Mouse (Mus musculus) brain, embryonic 18.5 days (tissue): ENCODE results near the gene Sertad3.

ENCODE experiments used
- DNase-seq: peaks from one replicate; pipeline ENCODE4 v3.0.0-alpha.2; 2012; ENCODE audit warnings: low read depth, low spot score

The Sertad3 gene

DNA sequence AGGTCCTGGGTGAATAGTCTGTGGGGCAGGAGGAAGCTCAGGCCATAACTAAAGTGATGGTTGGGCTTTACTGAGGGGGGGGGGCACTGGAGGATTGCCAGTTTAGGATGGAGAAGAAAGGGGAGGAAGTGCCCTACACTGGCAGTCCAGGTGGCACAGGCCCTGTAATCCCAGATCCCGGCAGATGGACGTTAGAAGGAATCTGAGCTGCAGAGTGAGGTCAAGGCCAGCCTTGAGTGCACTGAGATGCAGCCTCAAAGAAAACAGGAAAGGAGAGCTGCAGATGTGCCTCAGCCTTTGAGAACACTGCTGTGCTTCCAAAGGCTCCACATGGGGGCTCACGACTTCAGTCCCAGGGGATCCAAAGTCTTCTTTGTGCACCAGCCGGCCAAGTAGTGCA lies 5.9 kb upstream of the Sertad3 start:
- no peak for DNase-seq

DNA sequence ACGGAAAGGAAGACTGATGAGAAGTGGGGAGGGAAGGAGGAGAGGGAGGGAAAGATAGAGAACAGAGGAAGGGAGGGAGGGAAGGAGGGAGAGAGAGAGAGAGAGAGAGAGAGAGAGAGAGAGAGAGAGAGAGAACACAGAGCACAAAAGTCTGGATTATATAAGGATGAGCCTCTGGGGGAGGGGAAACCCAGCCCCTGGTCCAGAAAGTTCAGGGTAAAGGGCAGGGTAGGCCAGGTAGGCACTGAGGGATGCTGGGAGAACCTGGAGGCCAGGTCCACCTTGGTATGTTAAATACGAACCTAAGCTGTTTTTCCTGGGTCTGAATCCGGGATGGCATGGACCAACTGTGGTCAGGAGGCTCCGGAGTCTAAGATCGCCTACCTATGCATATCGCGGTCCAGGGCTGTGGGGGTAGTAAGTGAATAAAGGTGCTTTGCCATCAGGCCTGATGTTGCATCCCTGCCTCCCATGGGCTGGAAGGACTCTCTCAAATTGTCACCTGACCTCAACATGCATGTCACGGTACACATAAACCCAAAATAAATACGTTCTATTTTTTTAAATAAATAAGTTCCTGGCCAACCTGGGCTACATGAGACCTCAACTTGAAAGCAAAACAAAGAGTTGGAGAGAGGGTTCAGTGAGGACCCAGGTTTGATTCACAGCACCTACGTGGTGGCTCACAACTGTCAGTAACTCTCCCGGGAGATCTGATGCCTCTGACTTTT lies 2.0 kb upstream of the Sertad3 start:
- no peak for DNase-seq

DNA sequence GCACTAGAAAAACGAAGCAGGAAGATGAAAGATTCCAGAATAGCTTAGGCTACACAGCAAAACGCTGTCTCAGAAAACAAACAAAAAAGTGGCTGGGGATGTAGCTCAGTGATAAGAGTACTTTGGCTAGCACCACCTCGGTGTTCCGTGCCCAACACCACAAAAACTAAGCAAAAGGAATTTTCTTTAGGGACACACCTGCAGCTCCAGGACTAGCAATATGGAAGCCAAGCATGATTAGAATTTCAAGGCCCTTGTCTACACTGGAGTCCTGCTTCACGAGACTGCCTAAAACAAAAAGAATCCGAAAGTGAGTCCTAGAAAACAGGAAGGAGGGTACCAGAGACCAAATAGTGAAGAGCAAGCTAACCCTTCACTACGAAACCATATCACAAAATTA lies 972 bp upstream of the Sertad3 start:
- DNase-seq, result no peak

DNA sequence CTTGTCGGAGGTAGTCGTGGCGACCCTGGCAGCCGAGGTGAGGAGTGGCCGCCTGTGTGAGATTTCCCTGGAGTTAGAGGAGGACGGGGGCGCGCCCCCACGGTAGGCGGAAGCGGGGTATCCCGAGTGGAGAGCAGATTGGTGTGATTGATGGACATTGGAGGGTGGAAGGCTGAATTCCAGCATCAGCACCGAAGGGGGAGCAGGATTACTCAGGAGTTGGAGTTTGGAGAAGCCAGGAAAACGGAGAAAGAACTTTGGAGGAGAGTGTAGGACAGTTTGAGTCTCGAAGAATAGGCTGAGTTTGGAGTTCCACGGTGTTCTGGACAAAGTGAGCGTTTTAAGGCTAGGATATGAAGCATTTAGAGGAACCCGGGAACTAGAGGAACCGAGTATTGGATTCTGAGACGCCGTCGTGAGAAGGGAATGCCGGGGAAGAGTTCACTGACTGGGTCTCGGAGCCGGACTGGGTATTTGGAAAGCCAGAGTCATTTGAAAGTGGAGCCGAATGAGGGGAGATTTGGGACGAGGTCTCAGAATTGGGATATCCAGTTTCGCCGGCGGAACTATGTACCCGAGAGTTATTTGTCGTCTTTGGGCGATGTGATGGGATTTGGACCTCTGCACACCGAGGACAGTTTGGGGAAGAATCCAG lies 394 bp downstream of the Sertad3 start:
- no peak for DNase-seq

DNA sequence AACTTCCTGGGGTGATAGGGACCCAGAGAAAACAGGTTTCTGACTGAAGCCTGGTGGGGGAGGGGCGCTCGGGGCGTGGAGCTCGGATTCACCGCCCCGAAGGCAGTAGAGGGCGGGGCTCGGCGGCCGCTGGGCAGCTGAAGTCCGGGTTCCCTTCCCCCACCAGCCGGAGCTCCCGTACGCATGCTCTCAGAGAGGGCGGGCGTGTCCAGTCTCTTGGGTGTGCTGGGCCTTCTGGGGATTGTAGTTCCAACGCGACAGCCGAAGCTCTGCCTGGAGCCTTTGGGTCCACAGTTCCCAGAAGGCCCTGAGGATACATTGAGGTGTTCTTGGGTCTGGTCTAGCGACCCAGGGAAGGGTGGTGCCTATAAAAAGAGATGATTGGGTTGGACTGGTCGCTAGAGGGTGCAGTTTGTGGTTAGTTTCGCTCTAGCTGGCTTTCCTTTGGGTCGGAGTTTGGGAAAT lies 954 bp downstream of the Sertad3 start:
- DNase-seq, result peak; percentile 95

DNA sequence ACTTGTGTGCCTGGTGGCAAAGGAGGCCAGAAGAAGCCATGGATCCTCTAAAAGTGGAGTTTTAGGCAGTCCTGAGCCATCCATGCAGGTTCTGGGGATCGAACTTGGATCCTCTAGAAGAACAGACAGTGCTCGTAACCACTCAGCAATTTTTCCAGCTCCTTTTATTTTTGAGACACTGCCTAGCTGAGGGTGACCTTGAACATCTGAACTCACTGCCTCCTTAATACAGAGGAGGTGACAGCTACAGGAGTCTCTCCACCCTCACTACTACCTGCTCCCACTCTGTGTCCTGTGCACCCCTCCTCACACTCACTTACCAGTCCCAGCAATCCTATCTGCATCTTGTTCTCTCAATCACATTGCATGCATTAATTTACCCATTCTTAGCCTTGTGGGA lies 2.0 kb downstream of the Sertad3 start:
- DNase-seq, result no peak

DNA sequence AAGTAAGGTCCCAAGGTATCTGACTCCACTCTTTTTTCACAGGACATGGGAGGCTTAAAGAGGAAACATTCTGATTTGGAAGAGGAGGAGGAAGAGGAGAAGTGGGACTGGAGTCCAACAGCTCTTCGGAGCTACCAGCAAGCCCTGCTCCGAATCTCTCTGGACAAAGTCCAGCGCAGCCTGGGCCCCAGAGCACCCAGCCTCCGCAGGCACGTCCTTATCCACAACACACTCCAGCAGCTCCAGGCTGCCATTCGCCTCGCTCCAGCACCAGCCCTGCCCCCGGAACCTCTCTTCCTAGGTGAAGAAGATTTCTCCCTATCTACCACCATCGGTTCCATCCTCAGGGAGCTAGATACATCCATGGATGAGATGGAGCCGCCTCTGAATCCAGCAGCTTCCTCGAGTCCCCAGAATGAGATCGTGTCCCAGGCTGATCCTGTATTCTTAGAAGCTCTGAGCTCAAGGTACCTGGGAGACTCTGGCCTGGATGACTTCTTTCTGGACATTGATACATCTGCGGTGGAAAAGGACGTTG lies 2.6 kb downstream of the Sertad3 start:
- no peak for DNase-seq

DNA sequence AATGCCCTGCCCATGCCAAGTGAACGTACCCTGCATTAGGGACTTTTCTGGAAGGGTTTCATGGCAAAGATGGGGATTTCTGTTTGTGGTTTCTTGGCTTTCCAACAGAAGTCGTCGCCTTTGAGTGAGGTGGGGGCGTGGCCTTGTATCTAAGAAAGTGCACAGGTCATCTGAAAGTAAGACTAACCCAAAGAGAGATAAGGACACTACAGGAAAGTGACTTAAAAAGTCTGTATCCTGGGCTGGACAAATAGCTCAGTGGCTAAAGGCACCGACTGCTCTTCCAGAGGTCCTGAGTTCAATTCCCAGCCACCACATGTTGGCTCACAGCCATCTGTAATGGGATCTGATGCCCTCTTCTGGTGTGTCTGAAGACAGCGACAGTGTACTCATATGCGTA lies 5.0 kb downstream of the Sertad3 start:
- no peak for DNase-seq

DNA sequence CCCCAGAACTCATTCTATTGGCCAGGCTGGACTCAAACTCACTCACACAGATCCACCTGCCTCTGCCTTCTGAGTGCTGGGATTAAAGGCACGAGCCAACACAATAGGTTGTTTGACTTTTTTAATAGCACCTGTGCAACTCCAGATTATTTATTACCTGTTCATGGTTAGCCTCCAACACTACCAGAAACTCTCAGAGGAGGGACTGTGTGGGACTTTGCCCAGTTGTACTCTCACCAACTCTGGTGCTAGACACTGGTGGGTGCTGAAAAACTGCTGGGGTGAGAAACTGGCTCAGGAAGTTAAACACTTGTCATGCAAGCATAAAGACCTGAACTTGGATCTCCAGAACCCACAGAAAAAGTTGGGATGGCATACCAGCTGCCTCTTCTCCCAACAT lies 6.2 kb downstream of the Sertad3 start:
- no peak for DNase-seq

DNA sequence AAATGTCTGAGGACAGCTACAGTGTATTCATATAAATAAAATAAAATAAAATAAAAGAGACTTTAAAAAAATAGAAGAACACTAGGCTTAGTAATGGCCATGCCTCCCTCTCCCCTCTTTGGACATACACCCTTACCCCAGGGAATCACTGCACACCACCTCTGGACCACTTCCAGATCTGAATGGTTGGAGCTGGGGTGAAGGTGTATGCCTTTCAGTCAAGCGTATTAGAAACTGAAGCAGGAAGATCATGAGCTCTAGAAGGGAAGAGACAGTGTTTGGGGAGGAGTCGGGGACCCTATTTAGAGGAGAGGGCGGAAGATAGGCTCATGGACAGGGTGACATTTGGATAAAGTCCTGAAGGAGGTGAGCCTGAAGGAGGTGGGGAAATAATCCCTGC lies 6.9 kb downstream of the Sertad3 start:
- DNase-seq, result no peak

DNA sequence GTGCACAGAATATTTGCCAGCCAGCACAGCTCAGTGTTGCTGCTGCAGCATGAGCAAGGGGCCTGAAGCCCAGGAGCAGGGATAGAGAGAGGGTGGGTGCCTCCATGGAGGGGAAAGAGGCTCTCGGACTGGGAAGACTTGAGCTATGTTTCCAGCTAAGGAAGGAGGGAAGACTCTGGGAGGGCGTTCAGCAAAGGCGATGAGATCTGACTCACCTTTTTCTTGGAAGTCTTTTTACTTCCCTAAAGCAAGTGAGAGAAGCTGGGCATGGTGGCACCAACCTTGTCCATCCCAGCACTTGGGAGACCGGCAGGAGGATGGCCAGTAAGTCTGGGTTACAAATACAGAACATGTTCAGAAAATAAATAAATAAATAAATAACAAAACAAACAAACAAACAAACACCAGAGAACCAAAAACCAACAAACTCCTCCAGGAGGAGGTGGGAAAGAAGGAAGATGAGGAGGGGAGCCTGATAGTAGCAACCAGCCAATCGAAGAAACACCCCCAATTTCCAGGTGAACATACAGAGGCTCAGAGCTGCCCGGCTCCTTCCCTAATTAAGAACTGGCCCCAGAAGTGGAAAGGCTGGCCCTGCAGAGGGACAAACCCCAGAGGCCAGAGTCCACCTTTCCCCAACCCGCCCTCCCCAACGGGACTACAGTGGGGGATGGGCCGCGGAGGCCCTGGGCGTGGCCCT lies 7.5 kb downstream of the Sertad3 start:
- no peak for DNase-seq

DNA sequence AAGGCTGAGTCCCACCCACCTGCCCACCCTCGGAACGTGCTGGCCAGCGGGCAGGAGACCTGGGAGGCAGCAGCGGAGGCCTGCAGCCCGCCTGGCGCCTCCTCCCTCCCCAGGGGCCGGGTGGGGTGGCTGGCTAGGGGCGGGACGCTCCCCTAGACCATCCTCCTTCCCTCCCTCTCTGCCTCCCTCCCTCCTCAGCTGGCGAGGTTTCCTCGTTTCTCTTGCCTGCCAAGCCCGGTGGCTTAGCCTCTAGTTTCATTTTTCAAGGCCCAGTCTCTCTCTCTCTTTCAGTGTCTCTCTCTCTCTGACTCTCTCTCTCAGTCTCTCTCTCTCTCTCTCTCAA lies 8.0 kb downstream of the Sertad3 start:
- DNase-seq, result no peak

DNA sequence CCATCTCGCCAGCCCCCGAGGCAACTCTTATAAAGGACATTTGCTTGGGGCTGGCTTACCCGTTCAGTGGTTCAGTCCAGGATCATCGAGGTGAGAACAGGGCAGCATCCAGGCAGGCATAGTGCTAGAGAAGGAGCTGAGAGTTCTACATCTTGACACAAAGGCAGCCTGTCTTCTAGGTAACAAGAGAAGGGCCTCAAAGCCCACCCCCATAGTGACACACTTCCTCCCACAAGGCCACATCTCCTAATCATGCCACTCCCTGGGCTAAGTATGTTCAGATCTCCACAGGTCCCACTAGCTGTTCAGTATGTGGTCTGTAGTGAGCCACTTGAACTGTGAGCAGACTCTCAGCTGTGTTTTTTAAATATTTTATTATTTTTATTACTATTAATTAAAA lies 10.3 kb downstream of the Sertad3 start:
- DNase-seq, result no peak

DNA sequence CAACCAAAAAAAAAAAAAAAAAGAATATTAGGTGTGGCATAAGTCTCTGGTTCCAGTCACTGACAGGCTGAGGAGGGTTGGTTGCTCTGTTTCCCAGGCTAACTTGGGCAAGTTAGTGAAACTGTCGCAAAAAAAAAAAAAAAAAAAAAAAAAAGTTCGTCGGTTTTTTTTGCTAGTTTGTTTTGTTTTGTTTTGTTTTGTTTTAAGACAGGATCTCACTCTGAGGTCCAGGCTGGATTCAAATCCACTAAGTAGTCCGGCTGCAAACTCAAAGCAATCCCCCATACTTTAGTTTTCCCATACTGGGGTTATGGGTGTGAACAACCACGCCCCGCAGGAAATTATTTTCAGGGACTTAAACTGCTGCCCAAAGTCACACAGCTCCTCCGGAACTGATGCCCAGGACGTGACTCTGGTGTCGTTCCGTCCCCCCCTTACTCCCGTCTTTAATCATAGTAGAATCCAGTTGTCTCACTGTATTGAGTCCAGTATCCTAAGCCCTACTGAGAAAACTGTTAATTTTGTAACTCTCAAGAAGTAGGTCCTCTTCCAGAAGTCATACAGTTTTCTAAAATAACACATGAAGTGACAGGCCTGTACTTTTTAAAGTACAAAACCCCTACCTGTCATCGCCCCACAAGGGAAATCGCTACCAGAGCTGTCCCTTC lies 12.7 kb downstream of the Sertad3 start:
- no peak for DNase-seq

DNA sequence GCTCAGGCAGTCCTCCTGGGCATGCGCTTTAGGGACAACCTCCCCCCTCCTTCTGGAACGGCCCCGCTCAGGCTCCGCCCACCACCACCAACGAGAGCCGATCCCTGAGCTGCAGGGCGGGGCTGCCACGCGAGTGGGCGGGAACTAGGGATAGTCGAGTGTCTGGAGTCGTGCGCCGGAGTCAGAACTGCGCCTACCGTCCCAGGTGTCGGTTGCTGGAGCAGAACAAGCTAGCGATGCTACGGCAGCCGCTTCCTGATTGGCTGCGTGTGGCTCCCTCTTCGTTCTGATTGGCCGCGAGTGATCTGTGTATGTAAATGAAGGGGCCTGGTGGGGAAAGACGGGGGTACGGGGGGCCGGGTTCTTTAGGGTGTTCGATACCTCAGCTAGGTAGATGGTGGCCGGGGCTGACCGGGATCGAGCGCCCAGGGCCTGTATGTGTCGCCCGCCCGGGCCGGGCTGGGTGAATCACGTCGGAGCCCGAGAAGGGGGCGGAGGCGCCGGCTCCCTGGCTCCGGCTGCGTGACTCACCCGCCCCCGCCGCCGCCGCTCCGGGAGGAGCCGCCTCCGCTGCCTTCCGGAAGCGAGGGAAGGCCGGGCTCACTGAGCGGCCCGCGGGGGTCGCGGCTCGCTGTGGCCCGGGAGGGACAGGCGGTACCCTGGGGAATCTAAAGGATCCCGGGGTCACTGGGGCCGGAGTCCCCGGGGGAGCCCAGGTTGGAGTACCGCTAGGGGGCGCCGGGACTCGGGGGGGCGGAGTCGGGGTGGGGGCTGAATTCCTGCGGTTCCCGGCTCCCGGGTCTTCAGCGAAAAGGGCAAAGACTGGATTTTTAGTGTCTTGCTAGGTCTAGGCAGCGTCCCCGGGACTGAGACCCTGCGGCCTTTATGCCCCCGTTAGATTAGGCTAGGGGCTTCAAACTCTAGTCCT lies 13.5 kb downstream of the Sertad3 start, which contains the start of gene Sertad1:
Gene Sertad1, plus strand, starts transcription at position 141 of the 928 bp plus-strand sequence.
- peak; percentile 98 for DNase-seq

DNA sequence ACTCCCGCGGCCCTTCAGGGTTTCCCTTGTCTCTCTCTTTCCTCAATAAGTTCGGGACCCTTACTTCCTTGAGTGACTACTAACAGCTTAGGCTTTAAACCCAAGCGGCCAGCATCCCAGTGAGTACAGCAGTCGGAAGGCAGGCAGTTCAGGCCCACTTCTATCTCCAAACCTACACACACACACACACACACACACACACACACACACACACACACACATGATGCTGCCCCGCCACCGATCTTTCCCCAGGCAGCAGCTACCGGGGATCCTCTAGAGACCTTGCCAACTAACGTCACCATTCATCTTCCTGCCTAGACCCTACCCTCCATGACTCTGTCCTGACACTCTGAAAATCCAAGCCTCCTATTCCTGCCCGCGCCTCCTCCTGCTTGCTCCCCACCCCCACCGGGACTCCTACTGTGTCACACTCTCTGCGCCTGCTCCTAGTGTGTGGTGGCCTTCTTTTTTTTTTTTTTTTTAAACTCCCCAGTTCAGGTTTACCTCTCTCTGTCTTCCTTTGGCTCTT lies 14.2 kb downstream of the Sertad3 start:
- DNase-seq, result no peak

DNA sequence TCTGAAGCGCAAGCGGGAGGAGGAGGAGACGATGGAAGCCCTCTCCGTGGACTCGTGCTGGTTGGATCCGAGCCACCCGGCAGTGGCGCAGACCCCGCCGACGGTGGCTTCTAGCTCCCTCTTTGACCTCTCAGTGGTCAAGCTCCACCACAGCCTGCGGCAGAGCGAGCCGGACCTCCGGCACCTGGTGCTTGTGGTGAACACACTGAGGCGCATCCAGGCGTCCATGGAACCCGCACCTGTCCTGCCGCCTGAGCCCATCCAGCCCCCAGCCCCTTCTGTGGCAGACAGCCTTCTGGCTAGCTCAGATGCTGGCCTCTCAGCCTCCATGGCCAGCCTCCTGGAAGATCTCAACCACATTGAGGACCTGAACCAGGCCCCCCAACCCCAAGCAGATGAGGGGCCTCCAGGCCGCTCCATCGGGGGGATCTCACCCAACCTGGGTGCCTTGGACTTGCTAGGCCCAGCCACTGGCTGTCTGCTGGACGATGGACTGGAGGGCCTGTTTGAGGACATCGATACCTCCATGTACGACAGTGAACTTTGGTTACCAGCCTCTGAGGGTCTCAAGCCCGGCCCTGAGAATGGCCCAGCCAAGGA lies 15.8 kb downstream of the Sertad3 start:
- no peak for DNase-seq

DNA sequence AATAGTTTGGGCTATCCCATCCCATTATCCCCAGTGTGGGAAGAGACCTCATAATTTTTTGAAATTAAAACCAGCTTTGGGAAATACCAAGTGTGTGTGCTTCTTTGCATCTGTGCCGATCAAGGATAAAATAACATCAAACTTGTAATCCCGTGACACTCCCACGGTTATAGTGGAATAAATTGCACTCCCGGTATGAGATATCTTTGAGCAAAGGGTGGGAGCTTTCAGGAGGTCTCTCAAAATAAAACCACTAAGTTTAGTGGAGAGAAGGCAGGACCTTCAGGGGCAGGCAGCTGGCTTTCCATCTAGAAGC lies 16.6 kb downstream of the Sertad3 start:
- no peak for DNase-seq

DNA sequence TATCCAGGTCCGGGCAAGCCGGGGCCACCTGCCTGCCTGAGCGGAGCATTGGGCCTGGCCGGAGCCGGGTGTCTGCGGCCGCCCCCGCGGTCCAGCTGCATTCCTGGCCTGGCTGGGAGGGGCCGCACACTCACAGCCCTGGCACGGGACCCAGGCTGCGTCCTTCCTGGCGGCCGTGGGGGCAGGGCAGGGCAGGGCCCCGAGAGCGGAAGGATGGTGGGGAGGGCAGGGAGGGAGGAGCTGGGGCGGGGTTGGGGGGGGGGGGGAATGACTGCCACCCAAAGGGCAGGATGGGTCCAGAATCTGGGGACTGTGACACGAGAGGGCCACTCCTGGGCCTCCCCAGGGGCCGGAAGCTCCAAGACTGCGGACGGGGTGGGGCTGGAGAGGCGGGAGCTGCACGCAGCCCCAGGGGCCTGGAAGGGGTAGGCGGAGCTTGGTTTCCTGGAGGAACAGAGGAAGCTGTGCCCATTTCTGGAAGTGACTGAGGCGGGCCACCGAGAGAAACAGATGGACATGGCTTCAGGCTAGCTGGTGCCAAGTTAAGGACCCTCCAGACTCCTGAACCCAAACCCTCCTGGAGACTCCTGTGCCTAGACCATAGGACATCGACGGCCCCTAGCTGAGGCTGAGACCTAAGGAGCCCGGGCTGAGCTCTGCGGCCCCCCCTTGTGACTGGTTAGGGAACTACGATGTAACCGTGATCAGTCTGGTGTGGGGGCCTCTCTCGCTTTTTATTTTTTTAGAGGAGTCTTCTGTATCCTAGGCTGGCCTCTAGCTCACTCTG lies 17.2 kb downstream of the Sertad3 start:
- no peak for DNase-seq

DNA sequence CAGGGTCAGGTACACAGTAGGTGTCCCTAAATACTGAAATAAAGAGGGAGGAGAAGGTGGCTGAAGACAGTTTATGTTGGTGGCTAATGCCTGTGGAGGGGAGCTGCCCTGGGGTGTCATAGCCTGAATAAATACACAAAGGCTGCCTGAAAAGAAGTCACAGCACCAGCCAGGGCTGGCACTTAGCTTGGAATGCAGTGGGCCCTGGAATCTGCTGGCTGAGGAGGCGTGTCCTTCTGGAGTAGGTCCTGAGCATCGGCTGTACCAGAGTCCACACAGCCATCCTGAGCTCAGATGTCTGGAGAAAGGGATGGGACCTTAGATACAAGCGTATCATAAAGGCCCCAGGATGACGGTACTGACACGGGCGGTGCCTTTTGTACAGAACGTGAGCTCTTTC lies 18.3 kb downstream of the Sertad3 start:
- no peak for DNase-seq
